In genomic region chr6:77301305-77301704, GRCm38 (mm10) we compare ENCODE assay signal across 31 mouse cellular contexts. TPM values are rescaled to one million over a fixed set of nuclear protein-coding genes. Genes with fewer than 3 reads are reported as not detected.
DNase-seq lines count a peak whose midpoint lies in the region; ATAC-seq and TF ChIP-seq lines count a peak whose summit lies in the region.
"Had no signal": no experiment of that assay in that cellular context is flagged by ENCODE, and none has a peak within 500 bp of the region (broad histone marks: within the 10 kb centered on the region; RNA-seq: fewer than 3 reads in every experiment).

No protein-coding gene starts in this region.

- WGBS in forebrain, postnatal 0 days = 79% methylated on average over 1 of the region's 1 CpGs
- WGBS in forebrain, embryonic 16.5 days = 78% methylated on average over 1 of the region's 1 CpGs
- WGBS in kidney, postnatal 0 days = 87% methylated on average over 1 of the region's 1 CpGs
- 78% methylated on average over 1 of the region's 1 CpGs for WGBS in lung, adult 2 months

- TF ChIP-seq CTCF in forebrain, postnatal 0 days (IDR thresholded peaks at IDR 0.05; ENCODE audit: low read depth) = no peak
- TF ChIP-seq CTCF in kidney, postnatal 0 days (IDR thresholded peaks at IDR 0.05; ENCODE audit: low read depth) = no peak
- TF ChIP-seq CTCF in layer of hippocampus, adult 2 months (conservative IDR thresholded peaks at IDR 0.05) = no peak
- no peak for TF ChIP-seq CTCF in lung, adult 2 months (IDR thresholded peaks at IDR 0.05; ENCODE audit: insufficient read depth, low read length)

- TF ChIP-seq POLR2A in lung, adult 2 months (IDR thresholded peaks at IDR 0.05; ENCODE audit: borderline replicate concordance, extremely low read depth, low read depth, low read length) = no peak

- ATAC-seq in forebrain, postnatal 0 days = peak; percentile 43; the same call in 1 of the 2 replicates
- ATAC-seq in forebrain, embryonic 16.5 days = no peak
- no peak for ATAC-seq in kidney, postnatal 0 days (replicated peaks; ENCODE audit: low FRiP score, low read depth)
- ATAC-seq: activated CD4-positive, CD25-positive, alpha-beta regulatory T cell, adult 4 months; CD4-positive, CD25-positive, alpha-beta regulatory T cell, adult 4 months; forebrain, embryonic 14.5 days; Patski had no signal

- no peak overlapping the region for H3K4me3 ChIP-seq in forebrain, postnatal 0 days (ENCODE audit: low read depth, low read length)
- no peak overlapping the region for H3K4me3 ChIP-seq in forebrain, embryonic 16.5 days (replicated peaks; ENCODE audit: low read length)
- no peak overlapping the region for H3K4me3 ChIP-seq in kidney, postnatal 0 days (replicated peaks; ENCODE audit: low read depth, low read length)
- H3K4me3 ChIP-seq in layer of hippocampus, adult 2 months = no peak overlapping the region
- H3K4me3 ChIP-seq in lung, adult 2 months (replicated peaks; ENCODE audit: extremely low read depth, low read depth, low read length) = no peak overlapping the region
- H3K4me3 ChIP-seq: embryonic facial prominence, embryonic 13.5 days; embryonic facial prominence, embryonic 15.5 days; erythroblast, embryonic 14.5 days; forebrain, embryonic 10.5 days; forebrain, embryonic 12.5 days had no signal

- no peaks in the 10 kb centered on the region for H3K4me1 ChIP-seq in forebrain, postnatal 0 days (ENCODE audit: insufficient read depth)
- no peaks in the 10 kb centered on the region for H3K4me1 ChIP-seq in forebrain, embryonic 16.5 days (replicated peaks; ENCODE audit: control insufficient read depth, insufficient read depth, low read length)
- H3K4me1 ChIP-seq in kidney, postnatal 0 days (replicated peaks; ENCODE audit: insufficient read depth, low read length) = no peaks in the 10 kb centered on the region
- no peaks in the 10 kb centered on the region for H3K4me1 ChIP-seq in lung, adult 2 months (ENCODE audit: control insufficient read depth, insufficient read depth, low read length)
- H3K4me1 ChIP-seq: embryonic facial prominence, embryonic 13.5 days; embryonic facial prominence, embryonic 15.5 days; forebrain, embryonic 12.5 days had no signal

- H3K36me3 ChIP-seq in forebrain, postnatal 0 days (ENCODE audit: insufficient read depth) = no peaks in the 10 kb centered on the region
- H3K36me3 ChIP-seq in forebrain, embryonic 16.5 days (ENCODE audit: control insufficient read depth, insufficient read depth) = no peaks in the 10 kb centered on the region
- no peaks in the 10 kb centered on the region for H3K36me3 ChIP-seq in kidney, postnatal 0 days (ENCODE audit: insufficient read depth, low read length)
- H3K36me3 ChIP-seq: embryonic facial prominence, embryonic 13.5 days; embryonic facial prominence, embryonic 15.5 days; forebrain, embryonic 10.5 days; forebrain, embryonic 12.5 days; G1E had no signal

- no peaks in the 10 kb centered on the region for H3K9me3 ChIP-seq in forebrain, postnatal 0 days (ENCODE audit: low read length)
- H3K9me3 ChIP-seq in forebrain, embryonic 16.5 days (ENCODE audit: control insufficient read depth, low read length) = no peaks in the 10 kb centered on the region
- H3K9me3 ChIP-seq in kidney, postnatal 0 days (replicated peaks; ENCODE audit: low read length) = no peaks in the 10 kb centered on the region
- H3K9me3 ChIP-seq: embryonic facial prominence, embryonic 13.5 days; embryonic facial prominence, embryonic 15.5 days; forebrain, embryonic 10.5 days; forebrain, embryonic 12.5 days; G1E had no signal

- H3K27me3 ChIP-seq in forebrain, postnatal 0 days (ENCODE audit: insufficient read depth, low read length) = no peaks in the 10 kb centered on the region
- no peaks in the 10 kb centered on the region for H3K27me3 ChIP-seq in forebrain, embryonic 16.5 days (replicated peaks; ENCODE audit: control insufficient read depth, insufficient read depth, low read length)
- no peaks in the 10 kb centered on the region for H3K27me3 ChIP-seq in kidney, postnatal 0 days (ENCODE audit: insufficient read depth, low read length)
- H3K27me3 ChIP-seq: CH12.LX; embryonic facial prominence, embryonic 13.5 days; embryonic facial prominence, embryonic 15.5 days; forebrain, embryonic 12.5 days; Patski had no signal

- peak; percentile 9 for DNase-seq in forebrain, postnatal 0 days
- DNase-seq in kidney, postnatal 0 days (ENCODE audit: low spot score) = peak; percentile 11
- DNase-seq in kidney, adult 11 months = no peak
- peak in 1 of 2 experiments; percentile 52 for DNase-seq in layer of hippocampus, adult 2 months (ENCODE audit: low spot score in 2 of 2)
- DNase-seq in layer of hippocampus, postnatal 36 days = no peak
- peak; percentile 33 for DNase-seq in brain, adult 2 months (ENCODE audit: low read depth, low spot score)
- no peak for DNase-seq in lung, adult 2 months
- DNase-seq: adrenal gland, adult 8-10 months; adrenal gland, postnatal 14 days; adrenal gland, postnatal 36 days; B cell, adult 2 months; cerebellum, adult 11 months; cerebellum, adult 18-20 months; cerebellum, adult 8-10 months; cerebellum, adult 9-11 months; cerebellum, postnatal 14 days; cerebellum, postnatal 36 days; embryo, embryonic 11 days had no signal

- no peak overlapping the region for H3K4me2 ChIP-seq in forebrain, postnatal 0 days (ENCODE audit: low read depth)
- H3K4me2 ChIP-seq in forebrain, embryonic 16.5 days (ENCODE audit: low read length) = no peak overlapping the region
- H3K4me2 ChIP-seq in kidney, postnatal 0 days (ENCODE audit: low read length) = no peak overlapping the region
- H3K4me2 ChIP-seq: embryonic facial prominence, embryonic 13.5 days; embryonic facial prominence, embryonic 15.5 days; forebrain, embryonic 12.5 days had no signal

- no peak overlapping the region for H3K27ac ChIP-seq in forebrain, postnatal 0 days (ENCODE audit: low read depth, low read length)
- H3K27ac ChIP-seq in forebrain, embryonic 16.5 days (ENCODE audit: low read length) = no peak overlapping the region
- H3K27ac ChIP-seq in kidney, postnatal 0 days = no peak overlapping the region
- peak overlapping the region; percentile 39; the same call in 1 of the 2 replicates for H3K27ac ChIP-seq in layer of hippocampus, adult 2 months
- H3K27ac ChIP-seq: embryonic facial prominence, embryonic 13.5 days; embryonic facial prominence, embryonic 15.5 days; forebrain, embryonic 10.5 days; forebrain, embryonic 12.5 days had no signal

- no peak overlapping the region for H3K9ac ChIP-seq in forebrain, postnatal 0 days
- H3K9ac ChIP-seq in forebrain, embryonic 16.5 days (replicated peaks; ENCODE audit: low read depth, low read length) = no peak overlapping the region
- no peak overlapping the region for H3K9ac ChIP-seq in kidney, postnatal 0 days (ENCODE audit: low read depth, low read length)
- H3K9ac ChIP-seq: embryonic facial prominence, embryonic 13.5 days; embryonic facial prominence, embryonic 15.5 days; forebrain, embryonic 12.5 days had no signal

RNA-seq across cellular contexts. Expression of gene Lrrtm1, which starts 58.8 kb away (rescaled TPM):
- total RNA-seq in forebrain, postnatal 0 days (2014; rRNA removed) = 52.2 and 55.3 TPM in 2 replicates
- polyA plus RNA-seq in forebrain, postnatal 0 days (2015; fragmentation: Nextera tagmentation; extraction: Ambion mirVana) = 74.1 and 74.7 TPM in 2 replicates
- polyA plus RNA-seq in forebrain, embryonic 16.5 days (2015; fragmentation: Nextera tagmentation; extraction: Ambion mirVana) = 71.0 and 73.0 TPM in 2 replicates
- polyA plus RNA-seq in kidney, postnatal 0 days (2015; fragmentation: Nextera tagmentation; extraction: Ambion mirVana) = 4.5 and 4.9 TPM in 2 replicates
- 100 to 1,000 TPM; 105 to 117 TPM for total RNA-seq in layer of hippocampus, adult 2 months (2021)
- total RNA-seq in layer of hippocampus, postnatal 36 days (2021) = 100 to 1,000 TPM; 114 TPM
- 0.15 TPM in 1 of 2 replicates, not detected in the other for polyA plus RNA-seq in lung, adult 2 months (2012; rRNA removed)
- total RNA-seq: CH12.LX; common myeloid progenitor, adult 5-6 weeks; G1E had no signal
- polyA plus RNA-seq: activated CD4-positive, CD25-positive, alpha-beta regulatory T cell, adult 4 months; CD4-positive, CD25-positive, alpha-beta regulatory T cell, adult 4 months; erythroblast, embryonic 14.5 days; G1E had no signal

Comparison
In these comparisons a context has a peak if more than half of its experiments do, and no peak if none do; other contexts are left out.
1. DNase-seq: peak in forebrain, postnatal 0 days (single experiment), kidney, postnatal 0 days (single experiment) and brain, adult 2 months (single experiment); none in kidney, adult 11 months (single experiment), layer of hippocampus, postnatal 36 days (0 of 2) and lung, adult 2 months (single experiment).
2. RNA of gene Lrrtm1, which starts 58.8 kb away (polyA plus RNA-seq): 74.1 to 74.7 TPM in forebrain, postnatal 0 days and 71.0 to 73.0 TPM in forebrain, embryonic 16.5 days; 4.5 to 4.9 TPM in kidney, postnatal 0 days and 0.15 TPM in lung, adult 2 months; every median in the first group is over 10 times any median in the second.